Mouse (Mus musculus): ENCODE measurements around the gene Fads2. TPM values are rescaled to one million over a fixed set of nuclear protein-coding genes. Genes with fewer than 3 reads are reported as not detected.

Fads2 gene
- polyA plus RNA-seq, 1 experiment from 2014 or later, result 207 TPM

- no peaks in the 10 kb centered on the region for H3K9me3 ChIP-seq
- DNase-seq (ENCODE audit: low spot score), result no peak
- H3K27ac ChIP-seq, result no peak overlapping the region
- peaks cover 36% of the 10 kb centered on the region for H3K27me3 ChIP-seq (ENCODE audit: insufficient read depth, poor library complexity, severe bottlenecking)
- H3K4me3 ChIP-seq, result no peak overlapping the region
- peaks cover 18% of the 10 kb centered on the region for H3K4me1 ChIP-seq (replicated peaks)
- no peaks in the 10 kb centered on the region for H3K36me3 ChIP-seq
Measured at GRCm38 (mm10) chr19:10043643-10044042, 57.9 kb downstream of the Fads2 start.

GRCm38 (mm10) chr19:10042816-10043215 lies 58.7 kb downstream of the Fads2 start:
- 85% methylated on average over 4 of the region's 4 CpGs for WGBS
- Histone ChIP-seq H3K9me3 (no peaks in the 10 kb centered on the region), H3K27me3 (ENCODE audit: insufficient read depth, poor library complexity, severe bottlenecking) (peaks cover 36% of the 10 kb centered on the region), H3K36me3 (no peaks in the 10 kb centered on the region), H3K4me3 (no peak overlapping the region), H3K4me1 (replicated peaks) (peaks cover 18% of the 10 kb centered on the region), H3K27ac (no peak overlapping the region)
- no peak for DNase-seq (ENCODE audit: low spot score)

- 62% methylated on average over 6 of the region's 6 CpGs for WGBS
- Histone ChIP-seq H3K27ac (0 out of 2 replicates have a peak overlapping the region, but pooled peaks have one; percentile 84), H3K4me3 (peak overlapping the region; percentile 71), H3K27me3 (ENCODE audit: insufficient read depth, poor library complexity, severe bottlenecking) (peaks cover 36% of the 10 kb centered on the region), H3K36me3 (no peaks in the 10 kb centered on the region), H3K4me1 (replicated peaks) (peaks cover 18% of the 10 kb centered on the region), H3K9me3 (no peaks in the 10 kb centered on the region)
- no peak for DNase-seq (ENCODE audit: low spot score)
Measured at GRCm38 (mm10) chr19:10042232-10042631, 59.3 kb downstream of the Fads2 start.

GRCm38 (mm10) chr19:10041388-10042148 lies 60.0 kb downstream of the Fads2 start, which contains the start of gene Fads3:
Gene Fads3 (plus strand): TSS chr19:10041569.
- H3K27me3 ChIP-seq (ENCODE audit: insufficient read depth, poor library complexity, severe bottlenecking), result peaks cover 36% of the 10 kb centered on the region
- WGBS, result under 1% methylated on average over 69 of the region's 69 CpGs
- H3K27ac ChIP-seq, result peak within 1 kb of the TSS; percentile 84

GRCm38 (mm10) chr19:10040866-10041387 lies 60.6 kb downstream of the Fads2 start:
- Histone ChIP-seq H3K4me1 (replicated peaks) (peaks cover 18% of the 10 kb centered on the region), H3K27ac (peak overlapping the region; percentile 84), H3K36me3 (no peaks in the 10 kb centered on the region), H3K4me3 (peak overlapping the region; percentile 71), H3K27me3 (ENCODE audit: insufficient read depth, poor library complexity, severe bottlenecking) (peaks cover 36% of the 10 kb centered on the region), H3K9me3 (no peaks in the 10 kb centered on the region)
- no peak for DNase-seq (ENCODE audit: low spot score)
- WGBS, result 7% methylated on average over 20 of the region's 20 CpGs

More at GRCm38 (mm10) chr19:10041388-10042148, 60.0 kb downstream of the Fads2 start, which contains the start of gene Fads3:
- Histone ChIP-seq H3K4me3 (peak within 1 kb of the TSS; percentile 71), H3K4me1 (replicated peaks) (peaks cover 18% of the 10 kb centered on the region), H3K36me3 (no peaks in the 10 kb centered on the region), H3K9me3 (no peaks in the 10 kb centered on the region)
- peak; percentile 81 for DNase-seq (ENCODE audit: low spot score)

GRCm38 (mm10) chr19:10039615-10040014 lies 61.9 kb downstream of the Fads2 start:
- Histone ChIP-seq H3K9me3 (no peaks in the 10 kb centered on the region), H3K4me1 (replicated peaks) (peaks cover 19% of the 10 kb centered on the region), H3K27me3 (ENCODE audit: insufficient read depth, poor library complexity, severe bottlenecking) (peaks cover 36% of the 10 kb centered on the region), H3K36me3 (no peaks in the 10 kb centered on the region), H3K4me3 (no peak overlapping the region), H3K27ac (no peak overlapping the region)
- no peak for DNase-seq (ENCODE audit: low spot score)
- 90% methylated on average over 2 of the region's 2 CpGs for WGBS

GRCm38 (mm10) chr19:10038910-10039309 lies 62.6 kb downstream of the Fads2 start:
- WGBS, result 36% methylated on average over 3 of the region's 3 CpGs
- no peak for DNase-seq (ENCODE audit: low spot score)
- Histone ChIP-seq H3K36me3 (no peaks in the 10 kb centered on the region), H3K27ac (no peak overlapping the region), H3K4me1 (replicated peaks) (peaks cover 26% of the 10 kb centered on the region), H3K27me3 (ENCODE audit: insufficient read depth, poor library complexity, severe bottlenecking) (peaks cover 36% of the 10 kb centered on the region), H3K9me3 (no peaks in the 10 kb centered on the region), H3K4me3 (no peak overlapping the region)

- 88% methylated on average over 3 of the region's 3 CpGs for WGBS
Measured at GRCm38 (mm10) chr19:10038364-10038763, 63.2 kb downstream of the Fads2 start.

GRCm38 (mm10) chr19:10037534-10037933 lies 64.0 kb downstream of the Fads2 start:
- Histone ChIP-seq H3K27ac (no peak overlapping the region), H3K36me3 (no peaks in the 10 kb centered on the region), H3K27me3 (ENCODE audit: insufficient read depth, poor library complexity, severe bottlenecking) (peaks cover 31% of the 10 kb centered on the region), H3K9me3 (no peaks in the 10 kb centered on the region), H3K4me1 (replicated peaks) (peaks cover 32% of the 10 kb centered on the region), H3K4me3 (no peak overlapping the region)
- no peak for DNase-seq (ENCODE audit: low spot score)
- WGBS, result 77% methylated on average over 2 of the region's 2 CpGs

More at GRCm38 (mm10) chr19:10038364-10038763, 63.2 kb downstream of the Fads2 start:
- DNase-seq (ENCODE audit: low spot score), result no peak
- no peak overlapping the region for H3K27ac ChIP-seq
- no peaks in the 10 kb centered on the region for H3K36me3 ChIP-seq
- H3K9me3 ChIP-seq, result no peaks in the 10 kb centered on the region
- peaks cover 29% of the 10 kb centered on the region for H3K4me1 ChIP-seq (replicated peaks)
- H3K27me3 ChIP-seq (ENCODE audit: insufficient read depth, poor library complexity, severe bottlenecking), result peaks cover 33% of the 10 kb centered on the region
- H3K4me3 ChIP-seq, result no peak overlapping the region

- peak; percentile 82 for DNase-seq (ENCODE audit: low spot score)
- no peaks in the 10 kb centered on the region for H3K9me3 ChIP-seq
- no peaks in the 10 kb centered on the region for H3K36me3 ChIP-seq
- peaks cover 12% of the 10 kb centered on the region for H3K27me3 ChIP-seq (ENCODE audit: insufficient read depth, poor library complexity, severe bottlenecking)
- peaks cover 14% of the 10 kb centered on the region for H3K4me1 ChIP-seq (replicated peaks)
- 55% methylated on average over 8 of the region's 8 CpGs for WGBS
- H3K4me3 ChIP-seq, result no peak overlapping the region
- 0 out of 2 replicates have a peak overlapping the region, but pooled peaks have one; percentile 40 for H3K27ac ChIP-seq
Measured at GRCm38 (mm10) chr19:10034785-10035447, 66.6 kb downstream of the Fads2 start.

GRCm38 (mm10) chr19:10034356-10034755 lies 67.2 kb downstream of the Fads2 start:
- 82% methylated on average over 5 of the region's 5 CpGs for WGBS
- Histone ChIP-seq H3K4me3 (no peak overlapping the region), H3K4me1 (replicated peaks) (peaks cover 14% of the 10 kb centered on the region), H3K27ac (0 out of 2 replicates have a peak overlapping the region, but pooled peaks have one; percentile 40), H3K36me3 (0 out of 2 replicates have a peak, but pooled peaks cover 2% of the 10 kb centered on the region), H3K9me3 (no peaks in the 10 kb centered on the region), H3K27me3 (ENCODE audit: insufficient read depth, poor library complexity, severe bottlenecking) (peaks cover 7% of the 10 kb centered on the region)
- no peak for DNase-seq (ENCODE audit: low spot score)

- WGBS, result 44% methylated on average over 8 of the region's 8 CpGs
- no peak overlapping the region for H3K27ac ChIP-seq
- peak; percentile 64 for DNase-seq (ENCODE audit: low spot score)
- H3K4me3 ChIP-seq, result no peak overlapping the region
- peaks cover 7% of the 10 kb centered on the region for H3K27me3 ChIP-seq (ENCODE audit: insufficient read depth, poor library complexity, severe bottlenecking)
- H3K4me1 ChIP-seq (replicated peaks), result peaks cover 14% of the 10 kb centered on the region
- peaks cover 4% of the 10 kb centered on the region; the same call in 1 of the 2 replicates for H3K36me3 ChIP-seq
- H3K9me3 ChIP-seq, result no peaks in the 10 kb centered on the region
Measured at GRCm38 (mm10) chr19:10033211-10033973, 68.2 kb downstream of the Fads2 start.

Data from hindbrain, embryonic 10.5 days (tissue).